Mouse (Mus musculus): ENCODE measurements at regions not wholly inside any gene's neighbourhood (a gene's known extent, or its start where the extent isn't known, plus 50 kb on each side); places are given as distances from the start of the nearest gene placed in this dataset.

DNA sequence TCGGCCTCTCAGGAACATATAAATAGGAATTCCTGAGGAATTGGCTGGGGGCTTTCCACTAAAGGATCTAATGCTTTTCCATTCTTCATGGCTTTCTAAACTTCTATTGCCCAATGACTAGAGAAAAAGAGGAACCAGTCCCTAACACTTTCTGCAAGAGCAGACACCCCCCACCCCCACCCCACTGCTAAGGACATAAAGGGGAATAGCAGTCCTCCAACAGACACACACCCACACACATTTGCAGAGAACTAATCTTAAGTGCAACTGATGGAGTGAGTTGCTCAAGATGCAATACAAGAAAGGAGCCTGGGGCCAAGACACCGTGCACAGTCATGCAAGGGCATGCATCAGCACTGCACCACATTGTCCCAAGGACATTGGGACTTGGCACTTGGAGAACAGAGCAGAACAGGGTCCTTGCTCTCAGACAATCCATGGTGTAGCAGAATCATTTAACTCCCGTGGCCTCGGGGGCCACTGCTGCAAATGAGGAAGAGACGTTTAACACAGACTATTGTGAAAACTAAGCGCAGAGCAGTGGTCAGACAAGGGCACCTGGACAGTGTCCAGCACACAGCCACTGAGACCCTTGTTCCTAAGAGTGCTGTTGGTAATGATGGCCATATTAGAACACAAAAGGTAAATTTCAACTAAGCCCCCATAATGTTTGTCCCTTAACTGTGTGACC is 161.1 kb downstream of the Xpnpep1 start:
- 37% methylated on average over 6 of the region's 6 CpGs for WGBS
- H3K4me3 ChIP-seq (replicated peaks; ENCODE audit: control insufficient read depth, low read depth, low read length), result peak overlapping the region; percentile 8
- TF ChIP-seq POLR2A (IDR thresholded peaks at IDR 0.05; ENCODE audit: borderline replicate concordance, control insufficient read depth, low read depth, low read length) (no peak), CTCF (IDR thresholded peaks at IDR 0.05; ENCODE audit: control insufficient read depth, insufficient read depth, low read length) (no peak)

DNA sequence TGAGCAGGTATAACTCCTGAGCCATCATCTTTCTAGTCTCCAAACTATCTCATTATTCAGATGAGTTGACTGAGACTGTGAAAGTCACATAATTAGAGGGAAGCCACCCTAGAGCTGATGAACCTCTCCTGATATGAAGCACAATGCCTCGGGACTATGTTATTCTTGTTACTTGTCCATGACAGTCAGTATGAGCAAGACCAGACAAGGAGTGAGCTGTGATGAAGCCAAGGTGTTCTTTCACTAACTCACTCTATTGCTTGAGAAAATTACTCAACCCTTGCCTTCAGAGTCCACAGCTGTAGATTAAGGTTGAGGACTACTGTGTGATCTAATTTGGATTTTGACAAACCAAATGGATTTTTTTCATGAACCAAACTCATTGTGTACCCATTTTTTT is 173.4 kb downstream of the Xpnpep1 start:
- H3K4me1 ChIP-seq (ENCODE audit: control insufficient read depth, insufficient read depth, low read length), result no peaks in the 10 kb centered on the region
- H3K27ac ChIP-seq (ENCODE audit: control insufficient read depth, insufficient read depth, low read depth, low read length, poor library complexity), result no peak overlapping the region
- TF ChIP-seq POLR2A (IDR thresholded peaks at IDR 0.05; ENCODE audit: borderline replicate concordance, control insufficient read depth, low read depth, low read length) (no peak), CTCF (IDR thresholded peaks at IDR 0.05; ENCODE audit: control insufficient read depth, insufficient read depth, low read length) (no peak)
- whole genome bisulfite sequencing, result 80% methylated on average over 1 of the region's 1 CpGs
- no peak overlapping the region for H3K4me3 ChIP-seq (replicated peaks; ENCODE audit: control insufficient read depth, low read depth, low read length)

More for the DNA sequence above, 161.1 kb downstream of the Xpnpep1 start:
- H3K27ac ChIP-seq (ENCODE audit: control insufficient read depth, insufficient read depth, low read depth, low read length, poor library complexity), result peak overlapping the region; percentile 32; the same call in 1 of the 2 replicates
- peaks cover 2% of the 10 kb centered on the region; the same call in 1 of the 2 replicates for H3K4me1 ChIP-seq (ENCODE audit: control insufficient read depth, insufficient read depth, low read length)

DNA sequence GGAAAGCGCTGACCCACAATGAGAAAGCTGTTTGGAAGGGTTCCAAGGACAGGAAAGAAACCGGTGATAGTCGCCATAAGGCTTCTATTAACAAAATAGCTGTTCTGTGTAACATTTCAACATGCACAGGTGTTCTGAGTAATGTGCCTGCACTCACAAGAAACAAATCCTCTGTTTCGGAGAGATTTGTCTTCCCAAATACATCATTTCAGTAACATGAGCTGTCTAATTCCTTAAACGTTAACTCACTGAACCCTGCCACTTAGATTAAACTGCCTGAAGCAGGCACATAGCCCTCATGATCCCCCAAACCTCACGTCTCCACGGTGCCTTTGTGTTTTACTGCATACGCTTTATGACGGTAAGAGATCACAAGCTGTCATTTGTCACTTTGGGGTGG is 178.4 kb downstream of the Xpnpep1 start:
- no peak for TF ChIP-seq CTCF (IDR thresholded peaks at IDR 0.05; ENCODE audit: control insufficient read depth, insufficient read depth, low read length)
- TF ChIP-seq POLR2A (IDR thresholded peaks at IDR 0.05; ENCODE audit: borderline replicate concordance, control insufficient read depth, low read depth, low read length), result no peak
- no peak overlapping the region for H3K4me3 ChIP-seq (replicated peaks; ENCODE audit: control insufficient read depth, low read depth, low read length)
- H3K4me1 ChIP-seq (ENCODE audit: control insufficient read depth, insufficient read depth, low read length), result no peaks in the 10 kb centered on the region
- no peak overlapping the region for H3K27ac ChIP-seq (ENCODE audit: control insufficient read depth, insufficient read depth, low read depth, low read length, poor library complexity)
- 70% methylated on average over 9 of the region's 9 CpGs for WGBS

DNA sequence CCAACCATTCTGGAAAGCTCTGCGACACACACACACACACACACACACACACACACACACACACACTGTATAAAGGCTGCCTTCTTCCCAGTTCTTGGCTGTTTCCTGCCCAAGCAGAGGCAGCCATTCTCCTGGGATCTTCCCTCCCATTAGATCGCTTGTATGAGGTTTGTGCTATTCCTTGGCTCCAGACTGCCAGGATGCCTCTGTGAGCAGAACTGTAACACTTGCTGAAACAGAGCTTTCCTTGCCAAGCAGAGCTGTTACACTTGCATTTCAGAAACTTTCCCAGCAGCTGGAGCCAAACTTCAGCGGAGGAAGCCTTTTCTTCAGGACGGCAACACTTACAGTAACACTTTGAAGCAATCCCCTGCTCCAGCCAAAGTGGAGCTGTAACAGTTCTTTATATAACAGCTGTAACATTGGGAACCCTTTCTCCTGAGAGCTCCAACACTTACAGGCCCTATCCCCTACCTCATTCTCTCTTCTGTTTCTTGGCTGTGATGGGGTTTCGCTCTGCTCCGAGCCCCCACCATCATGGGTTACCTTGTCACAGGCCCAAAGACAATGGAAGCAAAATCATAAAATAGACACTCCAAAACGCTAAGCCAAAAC is 185.8 kb downstream of the Xpnpep1 start:
- Histone ChIP-seq H3K4me1 (ENCODE audit: control insufficient read depth, insufficient read depth, low read length) (no peaks in the 10 kb centered on the region), H3K27ac (ENCODE audit: control insufficient read depth, insufficient read depth, low read depth, low read length, poor library complexity) (no peak overlapping the region), H3K4me3 (replicated peaks; ENCODE audit: control insufficient read depth, low read depth, low read length) (no peak overlapping the region)
- no peak for TF ChIP-seq POLR2A (IDR thresholded peaks at IDR 0.05; ENCODE audit: borderline replicate concordance, control insufficient read depth, low read depth, low read length)
- TF ChIP-seq CTCF (IDR thresholded peaks at IDR 0.05; ENCODE audit: control insufficient read depth, insufficient read depth, low read length), result no peak
- 78% methylated on average over 7 of the region's 7 CpGs for WGBS

DNA sequence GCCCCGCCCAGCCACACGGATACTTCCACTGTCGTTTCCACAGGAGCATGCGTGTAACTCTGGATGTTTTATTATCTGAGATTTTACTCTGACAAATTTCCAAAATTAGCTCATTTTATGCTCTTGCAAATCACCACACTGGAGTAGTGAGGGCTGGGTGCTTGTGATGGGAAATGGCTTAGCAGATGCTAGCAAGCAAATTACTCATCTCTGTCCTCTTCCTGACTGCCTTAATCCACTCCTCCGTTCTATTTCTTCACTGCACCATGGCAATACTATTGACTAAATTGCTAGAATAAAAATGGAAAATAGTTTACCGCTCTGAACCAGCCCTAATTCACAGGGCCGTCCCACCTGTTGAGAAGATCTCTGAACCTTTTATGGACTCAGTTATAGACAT is 223.8 kb downstream of the Xpnpep1 start:
- TF ChIP-seq CTCF (IDR thresholded peaks at IDR 0.05; ENCODE audit: control insufficient read depth, insufficient read depth, low read length) (no peak), POLR2A (IDR thresholded peaks at IDR 0.05; ENCODE audit: borderline replicate concordance, control insufficient read depth, low read depth, low read length) (no peak)
- WGBS, result 82% methylated on average over 7 of the region's 7 CpGs
- Histone ChIP-seq H3K27ac (ENCODE audit: control insufficient read depth, insufficient read depth, low read depth, low read length, poor library complexity) (no peak overlapping the region), H3K4me1 (ENCODE audit: control insufficient read depth, insufficient read depth, low read length) (no peaks in the 10 kb centered on the region), H3K4me3 (replicated peaks; ENCODE audit: control insufficient read depth, low read depth, low read length) (no peak overlapping the region)

DNA sequence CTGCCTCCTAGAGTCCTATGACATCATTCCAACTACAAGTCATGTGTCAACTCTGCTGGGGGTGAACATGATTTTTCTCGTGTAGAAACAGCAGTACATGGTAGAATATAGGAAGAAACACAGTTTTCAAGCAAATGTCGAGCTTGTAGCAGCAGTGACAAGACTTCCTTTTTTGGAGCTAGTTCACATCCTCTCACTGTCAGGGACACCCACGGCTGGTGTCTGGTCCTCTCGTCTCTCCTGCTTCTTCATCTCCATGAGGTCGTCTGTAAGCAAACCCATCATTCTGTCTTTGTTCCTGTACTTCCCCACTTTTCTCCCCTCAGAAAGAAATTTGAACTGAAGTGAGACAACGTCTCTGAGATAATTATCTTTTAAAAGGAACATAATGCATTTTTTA is 228.0 kb downstream of the Xpnpep1 start:
- Histone ChIP-seq H3K4me3 (replicated peaks; ENCODE audit: control insufficient read depth, low read depth, low read length) (no peak overlapping the region), H3K4me1 (ENCODE audit: control insufficient read depth, insufficient read depth, low read length) (no peaks in the 10 kb centered on the region), H3K27ac (ENCODE audit: control insufficient read depth, insufficient read depth, low read depth, low read length, poor library complexity) (no peak overlapping the region)
- TF ChIP-seq POLR2A (IDR thresholded peaks at IDR 0.05; ENCODE audit: borderline replicate concordance, control insufficient read depth, low read depth, low read length) (no peak), CTCF (IDR thresholded peaks at IDR 0.05; ENCODE audit: control insufficient read depth, insufficient read depth, low read length) (no peak)
- 51% methylated on average over 6 of the region's 6 CpGs for WGBS

DNA sequence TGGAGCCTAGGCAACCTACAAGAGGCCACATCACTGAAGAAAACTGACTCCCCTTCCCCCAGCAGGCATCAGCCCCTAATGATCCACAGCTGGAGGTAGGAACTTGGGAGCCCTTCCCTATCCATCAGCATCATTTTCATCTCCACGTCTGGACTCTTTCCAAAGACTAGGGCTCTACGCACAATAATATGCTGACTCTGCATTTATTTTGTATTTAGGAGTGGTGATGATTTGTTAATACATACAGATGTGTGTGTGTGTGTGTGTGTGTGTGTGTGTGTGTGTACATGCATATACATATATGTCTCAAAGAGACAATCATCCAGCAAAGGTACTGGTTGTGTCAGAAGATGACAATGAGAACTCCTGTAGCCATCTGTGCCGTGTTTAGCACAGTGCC is 251.2 kb downstream of the Xpnpep1 start:
- Histone ChIP-seq H3K4me3 (replicated peaks; ENCODE audit: control insufficient read depth, low read depth, low read length) (no peak overlapping the region), H3K27ac (ENCODE audit: control insufficient read depth, insufficient read depth, low read depth, low read length, poor library complexity) (no peak overlapping the region), H3K4me1 (ENCODE audit: control insufficient read depth, insufficient read depth, low read length) (no peaks in the 10 kb centered on the region)
- WGBS, result 79% methylated on average over 3 of the region's 3 CpGs
- TF ChIP-seq CTCF (IDR thresholded peaks at IDR 0.05; ENCODE audit: control insufficient read depth, insufficient read depth, low read length), result no peak
- no peak for TF ChIP-seq POLR2A (IDR thresholded peaks at IDR 0.05; ENCODE audit: borderline replicate concordance, control insufficient read depth, low read depth, low read length)

DNA sequence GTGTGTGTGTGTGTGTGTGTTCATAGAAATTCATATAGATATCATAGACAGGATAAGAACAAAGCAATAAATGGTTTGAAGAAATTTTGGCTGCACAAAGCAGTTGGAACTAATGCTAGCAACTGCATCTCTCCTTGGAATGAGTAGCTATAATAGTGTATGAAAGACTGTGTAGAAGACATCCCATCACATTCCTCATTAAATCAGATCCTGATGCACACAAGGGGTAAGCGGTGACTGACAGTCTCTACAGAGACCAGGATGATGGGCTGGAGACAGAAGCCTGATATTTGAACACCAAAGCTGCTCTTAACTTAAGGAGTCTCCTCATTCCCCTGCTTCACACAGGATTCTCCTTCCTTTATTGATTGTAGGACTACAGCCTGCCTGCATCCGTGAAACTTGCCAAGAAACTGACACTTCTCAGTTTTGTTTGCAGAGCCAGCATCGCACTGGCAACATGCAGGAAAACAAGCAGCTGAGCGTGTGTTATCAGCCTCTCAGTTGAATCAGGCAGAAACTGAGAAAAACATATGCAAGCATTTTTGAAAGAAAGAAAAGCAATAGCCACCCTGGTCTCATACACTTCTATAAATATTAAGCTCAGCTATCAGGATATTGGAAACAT is 271.1 kb downstream of the Xpnpep1 start:
- WGBS, result 80% methylated on average over 4 of the region's 4 CpGs
- TF ChIP-seq POLR2A (IDR thresholded peaks at IDR 0.05; ENCODE audit: borderline replicate concordance, control insufficient read depth, low read depth, low read length) (no peak), CTCF (IDR thresholded peaks at IDR 0.05; ENCODE audit: control insufficient read depth, insufficient read depth, low read length) (no peak)
- H3K27ac ChIP-seq (ENCODE audit: control insufficient read depth, insufficient read depth, low read depth, low read length, poor library complexity), result no peak overlapping the region
- no peak overlapping the region for H3K4me3 ChIP-seq (replicated peaks; ENCODE audit: control insufficient read depth, low read depth, low read length)
- no peaks in the 10 kb centered on the region for H3K4me1 ChIP-seq (ENCODE audit: control insufficient read depth, insufficient read depth, low read length)

All from bone marrow, adult 2 months (tissue).